8 mouse cellular contexts compared by ENCODE assay signal in genomic region chr11:50131801-50132201, GRCm38 (mm10). TPM values are rescaled to one million over a fixed set of nuclear protein-coding genes. Genes with fewer than 3 reads are reported as not detected.
DNase-seq lines count a peak whose midpoint lies in the region; ATAC-seq and TF ChIP-seq lines count a peak whose summit lies in the region.

No protein-coding gene starts in this region.

- H3K27me3 ChIP-seq in heart, embryonic 13.5 days (replicated peaks): no peaks in the 10 kb centered on the region
- no peaks in the 10 kb centered on the region for H3K27me3 ChIP-seq in ES-Bruce4 (ENCODE audit: control insufficient read depth, insufficient read depth, low read length, poor library complexity, severe bottlenecking)
- no peaks in the 10 kb centered on the region for H3K27me3 ChIP-seq in embryonic facial prominence, embryonic 14.5 days (replicated peaks; ENCODE audit: control insufficient read depth, insufficient read depth, low read length)
- H3K27me3 ChIP-seq in kidney, postnatal 0 days (ENCODE audit: insufficient read depth, low read length): no peaks in the 10 kb centered on the region
- no peaks in the 10 kb centered on the region for H3K27me3 ChIP-seq in neural tube, embryonic 13.5 days

- no peak for TF ChIP-seq CTCF in ES-Bruce4 (IDR thresholded peaks at IDR 0.05; ENCODE audit: low read depth, low read length)
- TF ChIP-seq CTCF in kidney, postnatal 0 days (IDR thresholded peaks at IDR 0.05; ENCODE audit: low read depth): no peak

- no peak for TF ChIP-seq POLR2A in ES-Bruce4 (IDR thresholded peaks at IDR 0.05; ENCODE audit: insufficient read depth, low read length)

- no peak for TF ChIP-seq EP300 in ES-Bruce4 (IDR thresholded peaks at IDR 0.05; ENCODE audit: insufficient read depth, low read depth, low read length)

- ATAC-seq in heart, embryonic 13.5 days (ENCODE audit: extremely low read depth, insufficient number of reproducible peaks, low FRiP score, low TSS enrichment): no peak
- no peak for ATAC-seq in embryonic facial prominence, embryonic 14.5 days (ENCODE audit: low read depth)
- no peak for ATAC-seq in kidney, postnatal 0 days (replicated peaks; ENCODE audit: low FRiP score, low read depth)
- 0 out of 2 replicates have a peak, but pooled peaks have one; percentile 9 for ATAC-seq in neural tube, embryonic 13.5 days (ENCODE audit: low read depth)

- peak overlapping the region; percentile 99 for H3K9ac ChIP-seq in heart, embryonic 13.5 days
- H3K9ac ChIP-seq in ES-Bruce4 (ENCODE audit: low read depth, poor library complexity, severe bottlenecking): peak overlapping the region; percentile 80
- H3K9ac ChIP-seq in embryonic facial prominence, embryonic 14.5 days (ENCODE audit: low read depth, low read length): peak overlapping the region; percentile 100
- H3K9ac ChIP-seq in kidney, postnatal 0 days (ENCODE audit: low read depth, low read length): peak overlapping the region; percentile 96
- peak overlapping the region; percentile 92 for H3K9ac ChIP-seq in neural tube, embryonic 13.5 days

- H3K9me3 ChIP-seq in heart, embryonic 13.5 days: no peaks in the 10 kb centered on the region
- H3K9me3 ChIP-seq in ES-Bruce4 (replicated peaks; ENCODE audit: control insufficient read depth, insufficient read depth, low read length, poor library complexity, severe bottlenecking): no peaks in the 10 kb centered on the region
- no peaks in the 10 kb centered on the region for H3K9me3 ChIP-seq in embryonic facial prominence, embryonic 14.5 days (ENCODE audit: control insufficient read depth, low read length)
- H3K9me3 ChIP-seq in kidney, postnatal 0 days (replicated peaks; ENCODE audit: low read length): no peaks in the 10 kb centered on the region
- no peaks in the 10 kb centered on the region for H3K9me3 ChIP-seq in neural tube, embryonic 13.5 days

- intact Hi-C loops in gastrocnemius, postnatal 14 days (cut with DNase I; ENCODE audit: low total_unique reads): no loop called here
- intact Hi-C loops in left cerebral cortex, postnatal 36 days (cut with DNase I): loop anchor here (1.0 to 10.0 kb wide), 3 partner anchors 104 to 257 kb away; partner anchors contain the start of gene Rnf130

- peak overlapping the region; percentile 92 for H3K27ac ChIP-seq in heart, embryonic 13.5 days (replicated peaks)
- no peak overlapping the region for H3K27ac ChIP-seq in ES-Bruce4 (ENCODE audit: insufficient read depth, low read length)
- peak overlapping the region; percentile 82 for H3K27ac ChIP-seq in embryonic facial prominence, embryonic 14.5 days (replicated peaks; ENCODE audit: low read depth, low read length)
- peak overlapping the region; percentile 85; the same call in 1 of the 2 replicates for H3K27ac ChIP-seq in kidney, postnatal 0 days
- peak overlapping the region; percentile 92 for H3K27ac ChIP-seq in neural tube, embryonic 13.5 days (replicated peaks)

- DNase-seq in heart, adult 9 months (ENCODE audit: low spot score in 2 of 2): no peak
- peak; percentile 29 for DNase-seq in embryonic facial prominence, embryonic 14.5 days (ENCODE audit: low spot score)
- peak; percentile 28 for DNase-seq in kidney, postnatal 0 days (ENCODE audit: low spot score)
- no peak for DNase-seq in gastrocnemius, postnatal 14 days
- DNase-seq in left cerebral cortex, postnatal 36 days (ENCODE audit: low spot score in 2 of 2): no peak

- H3K4me2 ChIP-seq in heart, embryonic 13.5 days: peak overlapping the region; percentile 93
- peak overlapping the region; percentile 77 for H3K4me2 ChIP-seq in embryonic facial prominence, embryonic 14.5 days (ENCODE audit: low read depth, low read length)
- peak overlapping the region; percentile 89 for H3K4me2 ChIP-seq in kidney, postnatal 0 days (ENCODE audit: low read length)
- peak overlapping the region; percentile 83 for H3K4me2 ChIP-seq in neural tube, embryonic 13.5 days

- H3K4me1 ChIP-seq in heart, embryonic 13.5 days: peaks cover 33% of the 10 kb centered on the region
- no peaks in the 10 kb centered on the region for H3K4me1 ChIP-seq in ES-Bruce4 (ENCODE audit: control insufficient read depth, insufficient read depth, low read length)
- H3K4me1 ChIP-seq in embryonic facial prominence, embryonic 14.5 days (ENCODE audit: control insufficient read depth, insufficient read depth, low read length): 0 out of 2 replicates have a peak, but pooled peaks cover 8% of the 10 kb centered on the region
- 0 out of 2 replicates have a peak, but pooled peaks cover 6% of the 10 kb centered on the region for H3K4me1 ChIP-seq in kidney, postnatal 0 days (replicated peaks; ENCODE audit: insufficient read depth, low read length)
- peaks cover 23% of the 10 kb centered on the region for H3K4me1 ChIP-seq in neural tube, embryonic 13.5 days (replicated peaks)

- WGBS in heart, embryonic 13.5 days: 10% methylated on average over 10 of the region's 10 CpGs
- WGBS in embryonic facial prominence, embryonic 14.5 days: 10% methylated on average over 10 of the region's 10 CpGs
- WGBS in kidney, postnatal 0 days: 8% methylated on average over 10 of the region's 10 CpGs
- WGBS in neural tube, embryonic 13.5 days: 15% methylated on average over 10 of the region's 10 CpGs

- H3K4me3 ChIP-seq in heart, embryonic 13.5 days: peak overlapping the region; percentile 90
- H3K4me3 ChIP-seq in ES-Bruce4 (ENCODE audit: low read depth, low read length): peak overlapping the region; percentile 88
- H3K4me3 ChIP-seq in embryonic facial prominence, embryonic 14.5 days (ENCODE audit: low read depth, low read length): peak overlapping the region; percentile 96
- peak overlapping the region; percentile 92 for H3K4me3 ChIP-seq in kidney, postnatal 0 days (replicated peaks; ENCODE audit: low read depth, low read length)
- H3K4me3 ChIP-seq in neural tube, embryonic 13.5 days: peak overlapping the region; percentile 65

- peaks cover 13% of the 10 kb centered on the region for H3K36me3 ChIP-seq in heart, embryonic 13.5 days
- H3K36me3 ChIP-seq in ES-Bruce4 (ENCODE audit: control insufficient read depth, insufficient read depth, low read length, poor library complexity, severe bottlenecking): 0 out of 2 replicates have a peak, but pooled peaks cover 4% of the 10 kb centered on the region
- peaks cover 16% of the 10 kb centered on the region for H3K36me3 ChIP-seq in embryonic facial prominence, embryonic 14.5 days (ENCODE audit: control insufficient read depth, insufficient read depth, low read length)
- H3K36me3 ChIP-seq in kidney, postnatal 0 days (ENCODE audit: insufficient read depth, low read length): 0 out of 2 replicates have a peak, but pooled peaks cover 13% of the 10 kb centered on the region
- peaks cover 17% of the 10 kb centered on the region for H3K36me3 ChIP-seq in neural tube, embryonic 13.5 days

RNA-seq across cellular contexts. Expression of gene Tbc1d9b, which starts 0.6 kb away (rescaled TPM):
- polyA plus RNA-seq in heart, embryonic 13.5 days (2015; fragmentation: Nextera tagmentation; extraction: Ambion mirVana): 26.5 and 26.8 TPM in 2 replicates
- 28.6 and 30.6 TPM in 2 replicates for polyA plus RNA-seq in ES-Bruce4 (2011; ENCODE audit: insufficient read depth, insufficient read length, low read depth, missing spikeins)
- polyA plus RNA-seq in embryonic facial prominence, embryonic 14.5 days (2014; fragmentation: Nextera tagmentation; extraction: Ambion mirVana): 40.1 and 44.0 TPM in 2 replicates
- polyA plus RNA-seq in kidney, postnatal 0 days (2015; fragmentation: Nextera tagmentation; extraction: Ambion mirVana): 28.5 and 30.3 TPM in 2 replicates
- 36.1 and 39.2 TPM in 2 replicates for polyA plus RNA-seq in neural tube, embryonic 13.5 days (2015; fragmentation: Nextera tagmentation; extraction: Ambion mirVana)
- 10 to 100 TPM; 22.7 to 23.4 TPM for total RNA-seq in gastrocnemius, postnatal 14 days (2021)
- 100 to 1,000 TPM; 118 to 120 TPM for total RNA-seq in left cerebral cortex, postnatal 36 days (2021)

RNA-seq across cellular contexts. Expression of gene Mrnip, which starts 42.4 kb away (rescaled TPM):
- polyA plus RNA-seq in heart, embryonic 13.5 days (2015; fragmentation: Nextera tagmentation; extraction: Ambion mirVana): 12.8 and 13.0 TPM in 2 replicates
- 11.0 and 12.8 TPM in 2 replicates for polyA plus RNA-seq in ES-Bruce4 (2011; ENCODE audit: insufficient read depth, insufficient read length, low read depth, missing spikeins)
- polyA plus RNA-seq in embryonic facial prominence, embryonic 14.5 days (2014; fragmentation: Nextera tagmentation; extraction: Ambion mirVana): 17.7 and 19.8 TPM in 2 replicates
- polyA plus RNA-seq in kidney, postnatal 0 days (2015; fragmentation: Nextera tagmentation; extraction: Ambion mirVana): 20.8 and 22.9 TPM in 2 replicates
- 23.1 and 31.9 TPM in 2 replicates for polyA plus RNA-seq in neural tube, embryonic 13.5 days (2015; fragmentation: Nextera tagmentation; extraction: Ambion mirVana)
- total RNA-seq in gastrocnemius, postnatal 14 days (2021): 1 to 10 TPM; 5.0 to 5.4 TPM
- 10 to 100 TPM; 15.4 to 15.7 TPM for total RNA-seq in left cerebral cortex, postnatal 36 days (2021)

Comparison
In these comparisons a context has a peak if more than half of its experiments do, and no peak if none do; other contexts are left out.
1. DNase-seq: peak in embryonic facial prominence, embryonic 14.5 days (single experiment) and kidney, postnatal 0 days (single experiment); none in heart, adult 9 months (0 of 2), gastrocnemius, postnatal 14 days (single experiment) and left cerebral cortex, postnatal 36 days (0 of 2).
2. Peak in every context shown above with its lines, with median percentiles within 50 percentile points of each other: H3K4me2 ChIP-seq, H3K4me3 ChIP-seq and H3K9ac ChIP-seq.